Mouse (Mus musculus): ENCODE measurements around the gene Prpf3.

DNA sequence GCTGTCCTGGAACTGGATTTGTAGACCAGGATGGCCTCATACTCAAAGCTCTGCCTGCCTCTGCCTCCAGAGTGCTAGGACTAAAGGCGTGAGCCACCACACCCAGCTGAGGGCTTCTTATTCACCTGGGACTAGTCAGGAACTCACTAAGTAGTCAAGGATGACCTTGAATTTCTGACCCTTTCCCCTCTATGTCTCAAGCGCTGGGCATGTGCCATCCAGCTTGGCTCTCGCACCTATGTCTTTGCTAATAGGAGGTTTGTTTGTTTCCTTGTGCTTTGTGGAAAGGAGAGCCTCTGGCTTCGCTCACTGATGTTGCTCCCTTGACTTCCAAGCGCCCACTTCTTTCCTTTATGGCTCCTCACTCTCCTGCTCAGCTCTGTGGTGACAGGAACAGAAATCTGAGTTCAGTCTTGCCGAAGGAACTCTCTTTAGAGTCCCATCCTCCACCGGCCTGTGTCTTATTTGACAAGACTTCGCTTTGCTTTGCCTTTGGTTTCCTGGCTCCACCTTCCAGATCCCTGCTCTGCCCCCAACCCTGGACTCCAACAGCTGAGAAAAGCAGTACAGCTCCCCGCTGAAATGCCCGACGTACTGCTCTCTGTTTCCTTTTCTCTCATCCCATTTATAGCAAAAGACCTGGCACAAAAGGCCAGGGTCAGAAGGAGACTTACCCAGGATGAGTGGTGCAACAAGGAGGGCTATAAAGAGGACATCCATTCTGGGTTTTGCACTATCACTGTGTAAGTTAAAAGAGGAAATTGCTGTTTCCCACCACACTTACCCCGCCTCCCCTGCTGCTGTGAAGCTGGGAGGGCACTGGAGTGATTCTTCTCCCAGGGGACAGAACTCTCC, 35.8 kb upstream of the Prpf3 start, which contains the start of gene BC028528:
- TF ChIP-seq POLR2A (IDR thresholded peaks at IDR 0.05; ENCODE audit: control insufficient read depth, extremely low read depth, insufficient read depth, low read length, poor library complexity) (no peak), CTCF (IDR thresholded peaks at IDR 0.05; ENCODE audit: borderline replicate concordance, control insufficient read depth, extremely low read depth, insufficient read depth, low read length, poor library complexity) (no peak)

All from thymus, adult 2 months (tissue).